ENCODE assay signal across 8 mouse cellular contexts in the genomic region with DNA sequence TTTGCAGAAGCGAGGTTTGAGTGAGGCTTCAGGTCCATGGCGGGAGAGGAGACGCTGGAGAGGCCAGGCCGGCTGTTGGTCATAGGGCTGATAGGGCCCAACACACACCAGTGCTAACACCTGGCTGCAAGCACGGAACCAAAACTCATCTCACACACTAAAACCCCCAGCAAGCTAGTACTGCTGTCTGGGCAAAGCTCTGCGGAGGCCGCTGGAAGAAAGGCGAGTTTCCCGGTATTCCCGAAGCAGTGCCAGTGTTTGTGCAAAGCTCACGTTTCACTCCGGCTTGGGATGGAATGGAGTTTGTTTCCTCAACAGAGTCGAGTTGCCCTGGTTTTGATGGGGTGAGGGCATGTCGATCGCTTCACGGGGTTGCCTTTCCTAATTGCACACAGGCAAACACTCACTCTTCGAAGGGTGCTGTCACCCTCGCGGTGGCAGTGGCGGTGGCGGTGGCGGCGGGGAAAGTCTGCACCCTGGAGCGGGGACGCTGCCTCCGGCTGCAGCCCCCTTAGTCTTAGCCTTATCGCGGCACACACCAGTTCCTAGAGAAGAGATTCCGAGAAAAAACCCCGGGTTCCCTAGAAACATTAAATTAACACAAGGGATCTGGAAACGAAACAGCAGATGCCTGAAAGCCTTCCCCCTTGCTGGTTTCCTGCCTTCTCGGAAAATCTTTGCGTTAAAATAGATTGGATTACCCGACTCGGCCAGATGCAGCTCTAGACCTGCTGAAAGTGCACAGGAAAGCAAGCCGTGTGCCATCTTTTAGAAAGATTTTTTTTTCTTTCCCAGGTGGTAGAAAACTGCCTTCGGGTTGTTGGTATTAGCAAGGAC. TPM values are rescaled to one million over a fixed set of nuclear protein-coding genes. Genes with fewer than 3 reads are reported as not detected.
DNase-seq lines count a peak whose midpoint lies in the region; ATAC-seq and TF ChIP-seq lines count a peak whose summit lies in the region.

No protein-coding gene starts in this region.

- DNase-seq in layer of hippocampus, adult 18-20 months (ENCODE audit: low spot score in 2 of 2), result peak; percentile 29 to 33
- no peak for DNase-seq in layer of hippocampus, adult 11-12 months (ENCODE audit: low spot score)
- peak; percentile 18 to 33 for DNase-seq in cerebellum, postnatal 36 days
- peak; percentile 56 for DNase-seq in gastrocnemius, postnatal 10 days
- peak; percentile 20 for DNase-seq in hindlimb bud, embryonic 11.5 days (ENCODE audit: extremely low spot score, low read depth, low spot score)
- peak; percentile 63 for DNase-seq in liver, embryonic 11.5 days (ENCODE audit: low spot score)
- DNase-seq in midbrain, postnatal 0 days (ENCODE audit: low spot score), result peak; percentile 37
- peak; percentile 23 for DNase-seq in telencephalon, adult 2 months (ENCODE audit: low read depth, low spot score)

- WGBS in liver, embryonic 11.5 days, result 6% methylated on average over 37 of the region's 37 CpGs
- WGBS in midbrain, postnatal 0 days, result 10% methylated on average over 37 of the region's 37 CpGs

- H3K4me1 ChIP-seq in liver, embryonic 11.5 days (replicated peaks; ENCODE audit: control insufficient read depth, insufficient read depth, low read length), result peaks cover 8% of the 10 kb centered on the region; the same call in 1 of the 2 replicates
- H3K4me1 ChIP-seq in midbrain, postnatal 0 days (ENCODE audit: insufficient read depth, low read length), result no peaks in the 10 kb centered on the region

- no peak overlapping the region for H3K27ac ChIP-seq in liver, embryonic 11.5 days (ENCODE audit: low read depth, low read length)
- H3K27ac ChIP-seq in midbrain, postnatal 0 days (ENCODE audit: low read depth, low read length), result no peak overlapping the region

- TF ChIP-seq CTCF in midbrain, postnatal 0 days (IDR thresholded peaks at IDR 0.05), result no peak

- H3K9me3 ChIP-seq in liver, embryonic 11.5 days (ENCODE audit: control insufficient read depth, low read length), result no peaks in the 10 kb centered on the region
- H3K9me3 ChIP-seq in midbrain, postnatal 0 days (ENCODE audit: low read length), result no peaks in the 10 kb centered on the region

- peaks cover 3% of the 10 kb centered on the region; the same call in 1 of the 2 replicates for H3K27me3 ChIP-seq in liver, embryonic 11.5 days (replicated peaks; ENCODE audit: control insufficient read depth, insufficient read depth, low read length)
- H3K27me3 ChIP-seq in midbrain, postnatal 0 days (ENCODE audit: insufficient read depth, low read length), result peaks cover 12% of the 10 kb centered on the region; the same call in 1 of the 2 replicates

- H3K4me2 ChIP-seq in liver, embryonic 11.5 days, result peak overlapping the region; percentile 71
- peak overlapping the region; percentile 74 for H3K4me2 ChIP-seq in midbrain, postnatal 0 days (ENCODE audit: low read depth, low read length, poor library complexity, severe bottlenecking)

- H3K36me3 ChIP-seq in liver, embryonic 11.5 days (ENCODE audit: control insufficient read depth, insufficient read depth, low read length), result no peaks in the 10 kb centered on the region
- H3K36me3 ChIP-seq in midbrain, postnatal 0 days (ENCODE audit: insufficient read depth, low read length), result no peaks in the 10 kb centered on the region

- ATAC-seq in liver, embryonic 11.5 days (replicated peaks; ENCODE audit: low FRiP score), result peak; percentile 71
- no peak for ATAC-seq in midbrain, postnatal 0 days (ENCODE audit: low FRiP score)

- 0 out of 2 replicates have a peak overlapping the region, but pooled peaks have one; percentile 31 for H3K9ac ChIP-seq in liver, embryonic 11.5 days (ENCODE audit: low read depth, low read length)
- peak overlapping the region; percentile 51 for H3K9ac ChIP-seq in midbrain, postnatal 0 days (replicated peaks; ENCODE audit: low read length, poor library complexity, severe bottlenecking)

- peak overlapping the region; percentile 45 for H3K4me3 ChIP-seq in liver, embryonic 11.5 days (ENCODE audit: low read depth, low read length)
- peak overlapping the region; percentile 34 for H3K4me3 ChIP-seq in midbrain, postnatal 0 days (ENCODE audit: low read depth, low read length)

RNA-seq across cellular contexts. Expression of a gene that starts 59.2 kb away (rescaled TPM):
- total RNA-seq in layer of hippocampus, adult 18-20 months (2021), result 1 to 10 TPM; 5.7 to 6.7 TPM
- 10 to 100 TPM; 12.1 to 14.3 TPM for total RNA-seq in gastrocnemius, postnatal 10 days (2021)
- 10.1 and 10.5 TPM in 2 replicates for polyA plus RNA-seq in liver, embryonic 11.5 days (2014; fragmentation: Nextera tagmentation; extraction: Ambion mirVana)
- 8.2 and 10.3 TPM in 2 replicates for total RNA-seq in midbrain, postnatal 0 days (2014; rRNA removed)
- 9.2 and 11.5 TPM in 2 replicates for polyA plus RNA-seq in midbrain, postnatal 0 days (2015; fragmentation: Nextera tagmentation; extraction: Ambion mirVana)
